Mouse (Mus musculus) C2C12 (cell line): ENCODE measurements around the gene Edar. TPM values are rescaled to one million over a fixed set of nuclear protein-coding genes. Genes with fewer than 3 reads are reported as not detected.

Experiments
- H3K27me3 ChIP-seq: one replicate; pipeline ENCODE4 v1.6.1; 2011; ENCODE audit not compliant: control insufficient read depth, insufficient read depth, insufficient read length
- H3K36me3 ChIP-seq: one replicate; pipeline ENCODE4 v1.6.1; 2011; ENCODE audit not compliant: control insufficient read depth, insufficient read depth
- H3K4me3 ChIP-seq: one replicate; pipeline ENCODE4 v1.5.1; 2011; ENCODE audit warnings: mild to moderate bottlenecking, control low read depth; ENCODE audit not compliant: poor library complexity, insufficient read depth, severe bottlenecking
- H3K79me2 ChIP-seq: one replicate; pipeline ENCODE4 v1.6.1; 2011; ENCODE audit not compliant: control insufficient read depth, insufficient read depth
- H3K79me3 ChIP-seq: one replicate; pipeline ENCODE4 v1.6.1; 2011; ENCODE audit warnings: low read depth, control low read depth
- H3ac ChIP-seq: one replicate; pipeline ENCODE3; 2011; ENCODE audit warnings: low read depth; ENCODE audit not compliant: control insufficient read depth, insufficient read length
- CEBPB ChIP-seq: IDR thresholded peaks from one replicate; pipeline ENCODE4 v1.6.1; 2011; ENCODE audit warnings: low read depth, mild to moderate bottlenecking, control low read depth, moderate library complexity
- CTCF ChIP-seq: IDR thresholded peaks from one replicate; pipeline ENCODE4 v1.5.1; 2011; ENCODE audit not compliant: control insufficient read depth, insufficient read depth, insufficient read length
- FOSL1 ChIP-seq: IDR thresholded peaks from one replicate; pipeline ENCODE4 v1.8.0; 2011; ENCODE audit warnings: mild to moderate bottlenecking, low read length; ENCODE audit not compliant: poor library complexity, insufficient read depth, severe bottlenecking
- MAX ChIP-seq: IDR thresholded peaks from one replicate; pipeline ENCODE4 v1.6.1; 2011; ENCODE audit warnings: mild to moderate bottlenecking, control low read depth
- MYOD1 ChIP-seq: IDR thresholded peaks from one replicate; pipeline ENCODE4 v1.6.1; 2011; ENCODE audit warnings: low read depth; ENCODE audit not compliant: control insufficient read depth, insufficient read length
- MYOG ChIP-seq: IDR thresholded peaks from one replicate; pipeline ENCODE4 v1.6.1; 2011; ENCODE audit not compliant: control insufficient read depth, insufficient read length; ENCODE audit errors: extremely low read depth
- USF1 ChIP-seq: IDR thresholded peaks from one replicate; pipeline ENCODE4 v1.6.1; 2011; ENCODE audit warnings: low read depth, mild to moderate bottlenecking, control low read depth, moderate library complexity
- polyA plus RNA-seq: library from polyadenylated mRNA; unstranded; fragments of >200 nt; fragmentation: generic; extraction: Trizol; gene quantifications from one replicate; pipeline ENCODE4 v1.2.1, GENCODE M21; 2012; ENCODE audit warnings: missing spikeins

Edar gene
- polyA plus RNA-seq, 1 experiment: not detected

GRCm38 (mm10) chr10:58700578-58700977 is 25.1 kb upstream of the Edar start:
- TF ChIP-seq MYOD1 (no peak), MYOG (no peak), FOSL1 (no peak), CTCF (no peak), USF1 (no peak), MAX (no peak), CEBPB (no peak)
- H3ac ChIP-seq: no peak overlapping the region
- no peaks in the 10 kb centered on the region for H3K27me3 ChIP-seq
- no peaks in the 10 kb centered on the region for H3K36me3 ChIP-seq
- H3K79me3 ChIP-seq: no peaks in the 10 kb centered on the region
- H3K79me2 ChIP-seq: no peaks in the 10 kb centered on the region
- no peak overlapping the region for H3K4me3 ChIP-seq

GRCm38 (mm10) chr10:58700160-58700559 is 24.7 kb upstream of the Edar start:
- Histone ChIP-seq H3K27me3 (no peaks in the 10 kb centered on the region), H3K79me2 (no peaks in the 10 kb centered on the region), H3K36me3 (no peaks in the 10 kb centered on the region), H3ac (no peak overlapping the region), H3K79me3 (no peaks in the 10 kb centered on the region), H3K4me3 (no peak overlapping the region)
- TF ChIP-seq MAX: no peak
- no peak for TF ChIP-seq USF1
- no peak for TF ChIP-seq CEBPB
- TF ChIP-seq CTCF: no peak
- TF ChIP-seq MYOG: no peak

GRCm38 (mm10) chr10:58698955-58699354 is 23.5 kb upstream of the Edar start:
- no peak overlapping the region for H3ac ChIP-seq

DNA sequence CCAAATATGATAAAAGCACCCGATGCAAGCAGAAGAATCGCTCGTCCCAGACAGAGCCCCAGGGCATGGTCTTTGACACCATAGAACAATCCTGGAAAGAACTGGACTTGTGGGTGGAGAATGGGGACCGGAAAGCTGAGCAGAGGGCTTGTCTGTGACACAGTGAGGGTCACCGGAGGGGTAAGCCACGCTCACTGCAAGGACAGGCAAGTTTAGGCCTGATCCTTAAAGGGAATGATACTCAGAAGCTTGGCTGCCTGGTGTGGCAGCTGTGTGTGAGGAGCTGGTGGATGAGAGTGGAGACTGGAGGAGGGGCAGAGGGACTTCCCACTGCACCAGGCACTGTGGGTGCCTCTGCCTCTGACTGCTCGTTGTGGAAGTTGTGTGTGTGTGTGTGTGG is 15.6 kb upstream of the Edar start:
- no peak for TF ChIP-seq USF1
- TF ChIP-seq MAX: no peak
- TF ChIP-seq FOSL1: no peak
- no peak for TF ChIP-seq MYOD1
- no peak for TF ChIP-seq CEBPB
- no peak for TF ChIP-seq CTCF
- TF ChIP-seq MYOG: no peak

More at GRCm38 (mm10) chr10:58698955-58699354, 23.5 kb upstream of the Edar start:
- Histone ChIP-seq H3K27me3 (no peaks in the 10 kb centered on the region), H3K4me3 (no peak overlapping the region), H3K79me2 (no peaks in the 10 kb centered on the region), H3K79me3 (no peaks in the 10 kb centered on the region), H3K36me3 (no peaks in the 10 kb centered on the region)
- TF ChIP-seq MYOG (no peak), FOSL1 (no peak), CTCF (no peak)

GRCm38 (mm10) chr10:58679298-58679697 is 3.8 kb upstream of the Edar start:
- Histone ChIP-seq H3K79me2 (no peaks in the 10 kb centered on the region), H3K36me3 (no peaks in the 10 kb centered on the region), H3K79me3 (no peaks in the 10 kb centered on the region), H3K27me3 (no peaks in the 10 kb centered on the region), H3ac (no peak overlapping the region), H3K4me3 (no peak overlapping the region)
- no peak for TF ChIP-seq FOSL1

More for the DNA sequence above, 15.6 kb upstream of the Edar start:
- Histone ChIP-seq H3K27me3 (no peaks in the 10 kb centered on the region), H3K36me3 (no peaks in the 10 kb centered on the region), H3K79me2 (no peaks in the 10 kb centered on the region), H3K79me3 (no peaks in the 10 kb centered on the region), H3K4me3 (no peak overlapping the region), H3ac (no peak overlapping the region)

GRCm38 (mm10) chr10:58673278-58674061 is 2.0 kb downstream of the Edar start:
- TF ChIP-seq MYOG: no peak
- no peak for TF ChIP-seq MYOD1
- TF ChIP-seq CTCF: no peak
- TF ChIP-seq CEBPB: no peak
- TF ChIP-seq MAX: no peak
- TF ChIP-seq USF1: no peak
- TF ChIP-seq FOSL1: no peak
- H3K79me2 ChIP-seq: no peaks in the 10 kb centered on the region
- no peak overlapping the region for H3K4me3 ChIP-seq
- H3ac ChIP-seq: no peak overlapping the region
- no peaks in the 10 kb centered on the region for H3K27me3 ChIP-seq
- H3K79me3 ChIP-seq: no peaks in the 10 kb centered on the region
- H3K36me3 ChIP-seq: no peaks in the 10 kb centered on the region
